Mouse (Mus musculus) G1E (cell line): ENCODE data around the gene Fam187a.

Experiments
- CTCF ChIP-seq: IDR thresholded peaks from 2 replicates; pipeline ENCODE4 v1.5.1; 2012; ENCODE audit warnings: low read depth, low read length, inconsistent platforms, mixed read lengths
- GATA1 ChIP-seq: IDR thresholded peaks from 2 replicates; pipeline ENCODE4 v1.6.1; 2012; ENCODE audit warnings: borderline replicate concordance, low read length, inconsistent platforms, mixed read lengths
- POLR2AphosphoS5 ChIP-seq: IDR thresholded peaks from 2 replicates; pipeline ENCODE4 v1.6.1; 2012; ENCODE audit warnings: low read depth, low read length, inconsistent platforms; ENCODE audit not compliant: insufficient replicate concordance
- TAL1 ChIP-seq: conservative IDR thresholded peaks from 2 replicates; pipeline ENCODE4 v1.6.1; 2012; ENCODE audit warnings: low read depth, low read length, inconsistent platforms, mixed read lengths

DNA sequence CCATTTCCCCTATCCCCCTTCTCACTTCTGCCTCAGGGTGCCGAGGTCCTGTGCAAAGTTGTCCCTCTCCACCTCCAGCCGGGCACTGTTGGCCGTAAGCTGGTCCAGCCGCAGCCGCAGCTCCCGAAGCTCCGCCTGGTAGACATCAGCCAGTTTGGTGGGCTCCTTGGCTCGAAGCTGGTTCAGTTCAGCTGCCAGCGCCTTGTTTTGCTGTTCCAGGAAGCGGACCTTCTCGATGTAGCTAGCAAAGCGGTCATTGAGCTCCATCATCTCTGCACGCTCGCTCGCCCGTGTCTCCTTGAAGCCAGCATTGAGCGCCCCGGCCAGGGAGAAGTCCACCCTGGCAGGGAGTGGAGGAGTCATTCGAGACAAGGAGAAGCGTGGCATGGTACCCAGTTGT lies 11.7 kb downstream of the Fam187a start:
- TF ChIP-seq TAL1 (no peak), CTCF (no peak), GATA1 (no peak), POLR2AphosphoS5 (no peak)
